Mouse (Mus musculus) forebrain, postnatal 0 days (tissue): ENCODE measurements at regions not wholly inside any gene's neighbourhood (a gene's known extent, or its start where the extent isn't known, plus 50 kb on each side); places are given as distances from the start of the nearest gene placed in this dataset.

Experiments
- ATAC-seq: fragments of 200-750 bp; cut with Nextera tagmentation; 2 replicates; pipeline ENCODE4 v1.8.0; 2017; ENCODE audit warnings: mild to moderate bottlenecking, moderate library complexity
- DNase-seq: peaks from one replicate; pipeline ENCODE4 v3.0.0-alpha.2; 2015
- H3K27ac ChIP-seq: fragments of 300-500 bp; sonication (generic); 2 replicates; pipeline ENCODE4 v1.5.1; 2014; ENCODE audit warnings: low read depth, mild to moderate bottlenecking, antibody characterized with exemption, low read length, moderate library complexity, mixed read lengths
- H3K27me3 ChIP-seq: fragments of 300-500 bp; sonication (generic); 2 replicates; pipeline ENCODE4 v1.6.1; 2014; ENCODE audit warnings: mild to moderate bottlenecking, low read length, mixed read lengths; ENCODE audit not compliant: insufficient read depth
- H3K36me3 ChIP-seq: fragments of 300-500 bp; sonication (generic); 2 replicates; pipeline ENCODE4 v1.6.1; 2014; ENCODE audit warnings: mild to moderate bottlenecking, moderate library complexity; ENCODE audit not compliant: insufficient read depth
- H3K4me1 ChIP-seq: fragments of 300-500 bp; sonication (generic); 2 replicates; pipeline ENCODE4 v1.6.1; 2014; ENCODE audit warnings: antibody characterized with exemption; ENCODE audit not compliant: insufficient read depth
- H3K4me2 ChIP-seq: fragments of 300-500 bp; sonication (generic); 2 replicates; pipeline ENCODE4 v1.6.1; 2014; ENCODE audit warnings: low read depth, mild to moderate bottlenecking, moderate library complexity
- H3K4me3 ChIP-seq: fragments of 300-500 bp; sonication (generic); 2 replicates; pipeline ENCODE4 v1.5.1; 2014; ENCODE audit warnings: low read depth, low read length, mixed read lengths
- H3K9ac ChIP-seq: fragments of 300-500 bp; sonication (generic); 2 replicates; pipeline ENCODE4 v1.6.1; 2014; ENCODE audit warnings: mild to moderate bottlenecking
- H3K9me3 ChIP-seq: fragments of 300-500 bp; sonication (generic); 2 replicates; pipeline ENCODE4 v1.6.1; 2016; ENCODE audit warnings: low read length
- CTCF ChIP-seq: sonication (generic); IDR thresholded peaks from 2 replicates; pipeline ENCODE4 v1.5.1; 2016; ENCODE audit warnings: antibody characterized with exemption, control low read depth, low read depth
- WGBS: fragments of 180-500 bp; shearing (Covaris S2); extraction: QIAGEN DNeasy Blood & Tissue Kit; methylation state at CpG from one replicate; pipeline ENCODE4 v1.1.7; 2014; 5-methylcytosine and 5-hydroxymethylcytosine counted together

- Histone ChIP-seq H3K9me3 (no peaks in the 10 kb centered on the region), H3K4me1 (no peaks in the 10 kb centered on the region), H3K4me3 (no peak overlapping the region), H3K27ac (no peak overlapping the region), H3K9ac (no peak overlapping the region), H3K4me2 (no peak overlapping the region), H3K27me3 (no peaks in the 10 kb centered on the region), H3K36me3 (no peaks in the 10 kb centered on the region)
- 86% methylated on average over 5 of the region's 5 CpGs for WGBS
- no peak for DNase-seq
- ATAC-seq, result no peak
- TF ChIP-seq CTCF, result no peak
Observed at GRCm38 (mm10) chr15:28732409-28732808, 528.9 kb downstream of the Dnah5 start.

- Histone ChIP-seq H3K4me2 (no peak overlapping the region), H3K9me3 (no peaks in the 10 kb centered on the region), H3K36me3 (no peaks in the 10 kb centered on the region), H3K27ac (no peak overlapping the region), H3K9ac (no peak overlapping the region), H3K4me3 (no peak overlapping the region), H3K4me1 (no peaks in the 10 kb centered on the region), H3K27me3 (no peaks in the 10 kb centered on the region)
- ATAC-seq (peak; percentile 79), DNase-seq (peak; percentile 57)
- WGBS, result 54% methylated on average over 2 of the region's 2 CpGs
- no peak for TF ChIP-seq CTCF
Observed at GRCm38 (mm10) chr15:28740591-28740990, 537.0 kb downstream of the Dnah5 start.

- Histone ChIP-seq H3K27me3 (no peaks in the 10 kb centered on the region), H3K36me3 (no peaks in the 10 kb centered on the region), H3K4me3 (no peak overlapping the region), H3K27ac (no peak overlapping the region), H3K9me3 (no peaks in the 10 kb centered on the region), H3K4me2 (no peak overlapping the region), H3K9ac (no peak overlapping the region), H3K4me1 (no peaks in the 10 kb centered on the region)
- no peak for TF ChIP-seq CTCF
- WGBS, result 38% methylated on average over 1 of the region's 1 CpGs
- DNase-seq, result no peak
- ATAC-seq, result no peak
Observed at GRCm38 (mm10) chr15:28745691-28746090, 542.1 kb downstream of the Dnah5 start.

GRCm38 (mm10) chr15:28746603-28747002 lies 543.1 kb downstream of the Dnah5 start:
- no peak for ATAC-seq
- TF ChIP-seq CTCF, result no peak
- H3K9me3 ChIP-seq, result no peaks in the 10 kb centered on the region
- no peak overlapping the region for H3K4me3 ChIP-seq
- no peak overlapping the region for H3K27ac ChIP-seq
- DNase-seq, result no peak
- H3K4me1 ChIP-seq, result no peaks in the 10 kb centered on the region
- no peak overlapping the region for H3K4me2 ChIP-seq
- H3K27me3 ChIP-seq, result no peaks in the 10 kb centered on the region
- WGBS, result 45% methylated on average over 2 of the region's 2 CpGs
- no peaks in the 10 kb centered on the region for H3K36me3 ChIP-seq
- H3K9ac ChIP-seq, result no peak overlapping the region

- no peaks in the 10 kb centered on the region for H3K27me3 ChIP-seq
- H3K27ac ChIP-seq, result no peak overlapping the region
- no peaks in the 10 kb centered on the region for H3K9me3 ChIP-seq
- H3K36me3 ChIP-seq, result no peaks in the 10 kb centered on the region
- H3K9ac ChIP-seq, result no peak overlapping the region
- 74% methylated on average over 4 of the region's 4 CpGs for WGBS
- H3K4me2 ChIP-seq, result no peak overlapping the region
- no peaks in the 10 kb centered on the region for H3K4me1 ChIP-seq
- H3K4me3 ChIP-seq, result no peak overlapping the region
- DNase-seq, result no peak
- no peak for ATAC-seq
- no peak for TF ChIP-seq CTCF
Observed at GRCm38 (mm10) chr15:28758736-28759135, 555.2 kb downstream of the Dnah5 start.
